10 mouse cellular contexts compared by ENCODE assay signal in genomic region chr8:93430637-93431036, GRCm38 (mm10). TPM values are rescaled to one million over a fixed set of nuclear protein-coding genes. Genes with fewer than 3 reads are reported as not detected.
DNase-seq lines count a peak whose midpoint lies in the region; ATAC-seq and TF ChIP-seq lines count a peak whose summit lies in the region.
"Had no signal": no experiment of that assay in that cellular context is flagged by ENCODE, and none has a peak within 500 bp of the region (broad histone marks: within the 10 kb centered on the region; RNA-seq: fewer than 3 reads in every experiment).

No protein-coding gene starts in this region.

- no peak; the same call in 1 of the 2 replicates for ATAC-seq in kidney, postnatal 0 days (replicated peaks; ENCODE audit: low FRiP score, low read depth)
- no peak for ATAC-seq in limb, embryonic 14.5 days (ENCODE audit: low FRiP score, low read depth)

- no peak overlapping the region for H3K9ac ChIP-seq in kidney, postnatal 0 days (ENCODE audit: low read depth, low read length)
- H3K9ac ChIP-seq in limb, embryonic 14.5 days (ENCODE audit: low read depth, low read length, severe bottlenecking): no peak overlapping the region
- H3K9ac ChIP-seq: embryonic facial prominence, embryonic 15.5 days had no signal

- no peaks in the 10 kb centered on the region for H3K9me3 ChIP-seq in kidney, postnatal 0 days (replicated peaks; ENCODE audit: low read length)
- H3K9me3 ChIP-seq in limb, embryonic 14.5 days (ENCODE audit: control insufficient read depth, low read length): no peaks in the 10 kb centered on the region
- H3K9me3 ChIP-seq: embryonic facial prominence, embryonic 15.5 days had no signal

- TF ChIP-seq CTCF in kidney, postnatal 0 days (IDR thresholded peaks at IDR 0.05; ENCODE audit: low read depth): peak; percentile 89

- peak; percentile 6 to 30 for DNase-seq in urinary bladder, adult 18-20 months (ENCODE audit: low spot score in 2 of 2)
- no peak for DNase-seq in urinary bladder, postnatal 10 days (ENCODE audit: low spot score)
- DNase-seq in cerebellum, adult 8-10 months: peak; percentile 69
- DNase-seq in frontal cortex, postnatal 14 days (ENCODE audit: low spot score in 2 of 2): peak; percentile 44 to 83
- DNase-seq in kidney, postnatal 0 days (ENCODE audit: low spot score): peak; percentile 84
- DNase-seq in limb, embryonic 14.5 days (ENCODE audit: low spot score): peak; percentile 69
- peak; percentile 51 for DNase-seq in ovary, postnatal 36 days (ENCODE audit: low spot score)
- no peak for DNase-seq in B cell, adult 2 months

- no peak overlapping the region for H3K4me3 ChIP-seq in kidney, postnatal 0 days (replicated peaks; ENCODE audit: low read depth, low read length)
- H3K4me3 ChIP-seq in limb, embryonic 14.5 days (replicated peaks; ENCODE audit: low read length): no peak overlapping the region
- H3K4me3 ChIP-seq: embryonic facial prominence, embryonic 15.5 days had no signal

- no peaks in the 10 kb centered on the region for H3K36me3 ChIP-seq in kidney, postnatal 0 days (ENCODE audit: insufficient read depth, low read length)
- H3K36me3 ChIP-seq in limb, embryonic 14.5 days (ENCODE audit: control insufficient read depth, insufficient read depth, low read length): no peaks in the 10 kb centered on the region
- H3K36me3 ChIP-seq: embryonic facial prominence, embryonic 15.5 days had no signal

- no peak overlapping the region for H3K4me2 ChIP-seq in kidney, postnatal 0 days (ENCODE audit: low read length)
- H3K4me2 ChIP-seq in limb, embryonic 14.5 days (replicated peaks; ENCODE audit: low read depth, low read length, severe bottlenecking): no peak overlapping the region
- H3K4me2 ChIP-seq: embryonic facial prominence, embryonic 15.5 days had no signal

- H3K27ac ChIP-seq in kidney, postnatal 0 days: no peak overlapping the region
- no peak overlapping the region for H3K27ac ChIP-seq in limb, embryonic 14.5 days (replicated peaks; ENCODE audit: low read depth, low read length)
- H3K27ac ChIP-seq: embryonic facial prominence, embryonic 15.5 days had no signal

- TF ChIP-seq POLR2A in limb, embryonic 14.5 days (IDR thresholded peaks at IDR 0.05; ENCODE audit: borderline replicate concordance, extremely low read depth, insufficient read depth, insufficient read length): no peak

- no peaks in the 10 kb centered on the region for H3K27me3 ChIP-seq in kidney, postnatal 0 days (ENCODE audit: insufficient read depth, low read length)
- H3K27me3 ChIP-seq in limb, embryonic 14.5 days (ENCODE audit: control insufficient read depth, insufficient read depth, low read length): no peaks in the 10 kb centered on the region
- H3K27me3 ChIP-seq: embryonic facial prominence, embryonic 15.5 days had no signal

- no peaks in the 10 kb centered on the region for H3K4me1 ChIP-seq in kidney, postnatal 0 days (replicated peaks; ENCODE audit: insufficient read depth, low read length)
- H3K4me1 ChIP-seq in limb, embryonic 14.5 days (ENCODE audit: control insufficient read depth, insufficient read depth, low read length): no peaks in the 10 kb centered on the region
- H3K4me1 ChIP-seq: embryonic facial prominence, embryonic 15.5 days had no signal

- WGBS in kidney, postnatal 0 days: 0% methylated on average over 3 of the region's 3 CpGs
- 5% methylated on average over 3 of the region's 3 CpGs for WGBS in limb, embryonic 14.5 days

RNA-seq across cellular contexts. Expression of gene Ces1h, which starts 51.1 kb away (rescaled TPM):
- not detected in 2 replicates for polyA plus RNA-seq in kidney, postnatal 0 days (2015; fragmentation: Nextera tagmentation; extraction: Ambion mirVana)
- not detected in 2 replicates for polyA plus RNA-seq in limb, embryonic 14.5 days (2012; rRNA removed)
- polyA plus RNA-seq in limb, embryonic 14.5 days (2014; fragmentation: Nextera tagmentation; extraction: Ambion mirVana): not detected in 2 replicates
- polyA plus RNA-seq: neural tube, embryonic 14.5 days had no signal

Comparison
In these comparisons a context has a peak if more than half of its experiments do, and no peak if none do; other contexts are left out.
1. DNase-seq: peak in urinary bladder, adult 18-20 months (2 of 2), cerebellum, adult 8-10 months (single experiment), frontal cortex, postnatal 14 days (2 of 2), kidney, postnatal 0 days (single experiment), limb, embryonic 14.5 days (single experiment) and ovary, postnatal 36 days (single experiment); none in urinary bladder, postnatal 10 days (single experiment) and B cell, adult 2 months (0 of 2).